Mouse (Mus musculus): ENCODE data around the gene Nkain2. TPM values are rescaled to one million over a fixed set of nuclear protein-coding genes. Genes with fewer than 3 reads are reported as not detected.
"Not testable (repeated sequence)": the region's sequence is repeated elsewhere in the genome, so short reads cannot be mapped to it uniquely, and the experiment has no call there.

Nkain2 gene
- polyA plus RNA-seq (2012; rRNA removed) = 0.08 and 0.22 TPM in 2 replicates

DNA sequence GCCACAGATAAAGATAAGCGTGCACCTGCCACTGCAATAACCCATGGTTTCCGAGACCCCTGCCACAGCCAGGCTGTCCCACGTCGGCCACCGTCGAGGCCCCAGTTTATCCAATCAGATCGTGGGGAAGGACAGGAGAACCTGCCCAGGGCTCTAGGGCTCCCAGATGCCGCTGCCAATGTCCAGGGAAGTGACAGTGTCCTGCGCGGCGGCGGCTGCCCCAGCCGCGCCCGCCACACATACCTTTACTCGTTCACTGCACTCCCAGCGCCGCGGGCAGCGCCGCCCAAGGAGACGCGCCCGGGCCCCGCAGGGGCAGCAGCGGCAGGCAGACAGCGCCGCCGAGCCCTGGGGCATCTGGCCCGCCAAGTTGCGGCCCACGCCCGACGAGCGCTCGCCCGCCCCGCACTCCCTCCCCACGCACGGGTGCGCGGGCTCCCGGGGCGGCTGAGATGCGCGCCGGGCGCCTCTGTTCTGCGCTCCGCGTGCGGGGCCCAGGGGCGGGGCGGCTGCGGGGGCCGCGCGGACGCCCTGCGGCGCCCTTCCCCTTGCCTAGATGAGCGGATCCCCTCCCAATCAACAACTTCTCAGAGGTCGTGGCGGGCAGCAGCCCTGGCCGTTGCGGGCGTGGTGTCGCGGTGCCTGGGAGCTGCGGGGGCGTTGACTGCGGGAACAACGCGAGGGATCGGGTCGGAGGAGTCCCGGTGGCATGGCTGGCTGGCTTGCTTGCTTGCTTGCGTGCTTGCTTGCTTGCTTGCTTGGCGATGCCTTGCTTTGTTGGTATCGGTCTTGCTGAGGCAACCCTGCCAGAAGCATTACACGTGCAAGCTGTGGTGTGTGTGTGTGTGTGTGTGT, at the start of gene Nkain2:
Nkain2 (minus strand) TSS at position 811 of the 855 bp plus-strand sequence.
- DNase-seq (ENCODE audit: low read depth) = no peak

GRCm38 (mm10) chr10:32939853-32940252, 49.6 kb upstream of the Nkain2 start:
- no peak for DNase-seq (ENCODE audit: low read depth)

GRCm38 (mm10) chr10:32895093-32895492, 4.8 kb upstream of the Nkain2 start:
- DNase-seq (ENCODE audit: low read depth) = no peak

- no peak for DNase-seq (ENCODE audit: low read depth)
These were observed 357 bp upstream of the Nkain2 start for GRCm38 (mm10) chr10:32890507-32891131.

DNA sequence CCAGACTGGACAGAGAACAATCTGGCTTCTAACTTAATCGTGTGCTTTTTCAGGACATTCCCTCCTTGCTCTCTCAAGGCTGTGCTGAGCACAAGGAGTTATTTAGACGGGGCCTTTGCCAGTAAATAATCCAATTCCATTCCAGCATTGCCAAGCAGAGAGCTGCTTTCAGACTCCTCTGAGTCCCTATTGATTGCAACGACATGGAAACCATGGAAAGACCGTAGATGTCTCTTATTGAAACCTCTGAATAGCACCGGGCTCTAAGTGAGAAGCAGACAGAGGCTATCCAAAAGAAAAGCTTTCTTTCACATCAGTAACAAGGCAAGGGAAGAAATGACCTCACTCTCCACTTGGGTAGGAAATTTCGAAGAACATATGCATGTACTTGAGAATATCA, 8.3 kb downstream of the Nkain2 start:
- no peak for DNase-seq (ENCODE audit: low read depth)

DNA sequence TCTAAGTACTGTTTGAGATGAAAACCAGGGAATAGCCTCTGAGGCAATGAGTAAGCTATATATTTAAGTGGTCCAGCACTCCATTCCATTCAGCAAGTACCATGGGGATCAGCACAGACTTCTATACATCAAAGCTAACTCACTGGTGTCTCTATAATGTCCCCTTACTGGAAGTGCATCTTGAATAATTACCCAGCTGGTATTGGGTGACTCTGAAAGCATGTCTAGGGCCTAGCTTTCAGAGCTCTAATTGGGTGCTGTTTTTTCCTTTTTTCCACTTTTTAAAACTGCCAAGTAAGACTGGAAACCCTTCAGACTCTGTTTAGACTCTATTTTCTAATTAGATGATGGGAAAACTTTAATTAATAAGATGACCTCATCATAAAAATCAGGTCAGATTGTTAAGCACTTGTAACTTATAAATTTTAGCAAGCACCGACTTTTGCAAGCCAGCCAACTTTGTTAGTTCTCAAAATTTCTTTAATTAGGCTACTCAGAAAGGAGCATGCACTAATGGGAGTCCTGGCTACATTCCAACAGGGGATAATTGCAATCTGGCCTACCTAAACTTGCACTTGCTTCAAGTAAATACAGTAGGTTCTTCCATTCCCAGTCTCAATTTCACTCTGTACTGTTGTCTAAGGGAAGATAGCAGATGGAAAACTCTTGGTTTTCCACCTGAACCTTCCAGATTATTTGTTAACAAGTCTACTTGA, 19.4 kb downstream of the Nkain2 start:
- DNase-seq (ENCODE audit: low read depth) = no peak

DNA sequence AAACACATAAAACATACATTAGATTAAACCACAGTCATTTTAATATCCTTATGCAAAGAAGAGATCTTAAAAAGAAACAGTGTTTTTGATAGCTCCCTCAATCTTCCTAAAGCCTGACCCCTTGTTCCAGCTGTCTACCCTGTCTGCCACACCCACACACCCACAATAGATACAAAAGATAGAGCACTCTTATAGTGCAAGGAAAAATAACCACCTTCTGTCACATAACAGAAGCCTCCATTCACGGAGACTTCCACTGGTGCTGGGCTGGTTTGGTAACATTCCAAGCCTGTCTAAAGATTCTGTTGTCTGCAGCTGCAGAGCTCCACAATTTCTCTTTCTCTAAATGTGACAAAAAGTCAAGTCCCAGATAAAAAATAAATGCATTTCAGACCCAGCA, 20.7 kb downstream of the Nkain2 start:
- DNase-seq (ENCODE audit: low read depth) = no peak

- DNase-seq (ENCODE audit: low read depth) = no peak
These were observed 74.9 kb downstream of the Nkain2 start for GRCm38 (mm10) chr10:32815210-32815883.

- DNase-seq (ENCODE audit: low read depth) = no peak
These were observed 94.0 kb downstream of the Nkain2 start for GRCm38 (mm10) chr10:32796215-32796614.

- no peak for DNase-seq (ENCODE audit: low read depth)
These were observed 99.7 kb downstream of the Nkain2 start for GRCm38 (mm10) chr10:32790541-32790940.

- no peak for DNase-seq (ENCODE audit: low read depth)
These were observed 107.4 kb downstream of the Nkain2 start for GRCm38 (mm10) chr10:32782732-32783359.

DNA sequence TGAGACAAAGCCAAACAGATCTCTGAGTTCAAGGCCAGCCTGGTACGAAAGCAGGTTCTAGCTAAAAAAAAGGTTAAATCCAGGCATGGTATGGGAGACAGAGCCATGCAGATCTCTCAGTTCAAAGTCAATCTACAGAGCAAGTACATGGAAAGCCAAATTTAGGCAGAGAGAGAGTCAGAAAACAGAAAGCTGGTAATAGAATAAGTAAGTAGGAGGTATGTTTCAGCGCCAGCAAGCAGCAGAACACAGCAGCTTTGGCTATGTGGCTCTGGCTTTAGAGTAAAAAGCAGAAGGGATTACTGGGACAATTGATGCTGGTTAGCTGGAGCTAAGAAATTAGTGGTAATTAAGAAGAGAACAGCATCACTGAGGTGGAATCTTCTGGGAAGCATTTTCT, 151.3 kb downstream of the Nkain2 start:
- no peak for DNase-seq (ENCODE audit: low read depth)

GRCm38 (mm10) chr10:32706579-32706978, 183.7 kb downstream of the Nkain2 start:
- DNase-seq (ENCODE audit: low read depth) = not testable (repeated sequence)

GRCm38 (mm10) chr10:32696661-32697060, 193.6 kb downstream of the Nkain2 start:
- no peak for DNase-seq (ENCODE audit: low read depth)

DNA sequence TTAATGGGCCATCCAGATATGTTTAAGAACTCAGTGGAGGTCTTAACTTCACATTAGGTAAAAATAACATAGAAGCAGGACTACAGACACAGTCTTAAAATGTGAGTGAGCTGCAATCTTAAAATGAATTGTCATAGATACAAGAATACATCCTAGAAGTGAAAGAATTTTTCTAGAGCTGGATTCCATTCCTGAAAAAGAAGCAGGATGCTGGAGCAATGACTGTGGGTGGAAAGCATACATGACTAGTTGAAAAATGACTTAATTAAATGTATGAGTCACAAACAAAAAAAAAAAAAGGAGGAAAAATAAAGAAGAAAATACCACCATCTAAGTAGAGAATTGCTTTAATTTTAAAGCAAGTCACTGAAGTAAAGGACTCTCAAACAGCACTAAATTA, 205.7 kb downstream of the Nkain2 start:
- no peak for DNase-seq (ENCODE audit: low read depth)

GRCm38 (mm10) chr10:32640256-32640655, 250.0 kb downstream of the Nkain2 start:
- DNase-seq (ENCODE audit: low read depth) = no peak

- DNase-seq (ENCODE audit: low read depth) = no peak
These were observed 251.1 kb downstream of the Nkain2 start for GRCm38 (mm10) chr10:32639173-32639572.

GRCm38 (mm10) chr10:32631043-32631442, 259.2 kb downstream of the Nkain2 start:
- no peak for DNase-seq (ENCODE audit: low read depth)

GRCm38 (mm10) chr10:32604448-32604847, 285.8 kb downstream of the Nkain2 start:
- DNase-seq (ENCODE audit: low read depth) = no peak

DNA sequence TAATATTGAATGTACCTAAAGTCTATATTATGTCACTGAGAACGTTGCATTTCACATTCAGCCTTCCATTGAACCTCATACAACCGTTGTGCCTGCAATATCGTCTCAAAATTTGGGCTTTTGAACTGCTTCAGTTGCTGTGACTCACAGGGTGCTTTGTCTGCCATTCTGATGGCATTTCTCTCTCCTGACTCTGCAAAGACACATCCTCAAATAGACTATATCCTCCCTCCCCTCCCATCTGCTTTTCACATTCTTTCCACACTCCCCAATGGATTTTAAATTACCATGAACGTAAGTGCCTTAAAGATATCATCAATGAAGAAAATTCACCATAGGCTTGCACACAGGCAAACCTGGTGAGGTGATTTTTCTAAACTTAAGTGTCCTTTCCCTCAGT, 287.5 kb downstream of the Nkain2 start:
- DNase-seq (ENCODE audit: low read depth) = no peak

DNA sequence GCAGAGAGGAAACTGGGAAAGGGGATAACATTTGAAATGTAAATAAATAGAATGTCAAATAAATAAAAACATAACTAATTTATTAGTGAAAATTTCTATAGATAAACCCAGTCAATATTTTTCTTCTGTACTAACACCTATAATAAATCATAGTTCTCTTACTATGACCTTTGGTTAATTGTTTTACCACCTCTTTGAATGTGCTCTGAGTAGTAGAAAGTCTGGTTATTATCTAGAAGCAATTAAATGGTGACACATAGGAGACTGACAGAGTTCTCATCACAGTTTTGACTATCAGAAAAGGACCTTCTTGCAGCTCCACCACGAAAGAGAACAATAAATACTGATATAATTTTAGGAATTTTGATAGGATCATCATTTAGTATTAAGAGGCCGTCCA, 295.3 kb downstream of the Nkain2 start:
- DNase-seq (ENCODE audit: low read depth) = no peak

GRCm38 (mm10) chr10:32577276-32577580, 313.0 kb downstream of the Nkain2 start:
- no peak for DNase-seq (ENCODE audit: low read depth)

All from gonadal fat pad, adult 2 months (tissue).